Mouse (Mus musculus) intestine, postnatal 0 days (tissue): ENCODE measurements around the gene Gm20605. TPM values are rescaled to one million over a fixed set of nuclear protein-coding genes. Genes with fewer than 3 reads are reported as not detected.

Experiments used
- ATAC-seq: fragments of 200-750 bp; cut with Nextera tagmentation; 2 replicates; pipeline ENCODE4 v1.8.0; 2017; ENCODE audit warnings: mild to moderate bottlenecking, moderate TSS enrichment, moderate library complexity
- H3K27ac ChIP-seq: fragments of 300-500 bp; sonication (generic); 2 replicates; pipeline ENCODE4 v1.5.1; 2014; ENCODE audit warnings: mild to moderate bottlenecking, low read depth, low read length, moderate library complexity
- H3K27me3 ChIP-seq: fragments of 300-500 bp; sonication (generic); replicated peaks from 2 replicates; pipeline ENCODE4 v1.6.1; 2014; ENCODE audit warnings: low read length, mixed read lengths; ENCODE audit not compliant: control insufficient read depth, insufficient read depth
- H3K36me3 ChIP-seq: fragments of 300-500 bp; sonication (generic); 2 replicates; pipeline ENCODE4 v1.6.1; 2014; ENCODE audit warnings: mild to moderate bottlenecking, moderate library complexity; ENCODE audit not compliant: control insufficient read depth, insufficient read depth
- H3K4me1 ChIP-seq: fragments of 300-500 bp; sonication (generic); replicated peaks from 2 replicates; pipeline ENCODE4 v1.6.1; 2014; ENCODE audit warnings: antibody characterized with exemption, low read length, mixed read lengths; ENCODE audit not compliant: control insufficient read depth, insufficient read depth
- H3K4me2 ChIP-seq: fragments of 300-500 bp; sonication (generic); replicated peaks from 2 replicates; pipeline ENCODE4 v1.6.1; 2014; ENCODE audit warnings: low read depth, mild to moderate bottlenecking, moderate library complexity
- H3K4me3 ChIP-seq: fragments of 300-500 bp; sonication (generic); 2 replicates; pipeline ENCODE4 v1.5.1; 2014; ENCODE audit warnings: low read depth, low read length
- H3K9ac ChIP-seq: fragments of 300-500 bp; sonication (generic); 2 replicates; pipeline ENCODE4 v1.6.1; 2014; ENCODE audit warnings: mild to moderate bottlenecking, low read depth, low read length
- H3K9me3 ChIP-seq: fragments of 300-500 bp; sonication (generic); 2 replicates; pipeline ENCODE4 v1.6.1; 2016; ENCODE audit warnings: mixed run types; ENCODE audit not compliant: control insufficient read depth
- CTCF ChIP-seq: sonication (generic); IDR thresholded peaks from 2 replicates; pipeline ENCODE4 v1.5.1; 2016; ENCODE audit warnings: low read depth, mild to moderate bottlenecking, control low read depth, antibody characterized with exemption, moderate library complexity
- WGBS: fragments of 180-500 bp; shearing (Covaris S2); extraction: QIAGEN DNeasy Blood & Tissue Kit; methylation state at CpG from one replicate; pipeline ENCODE4 v1.1.7; 2014; 5-methylcytosine and 5-hydroxymethylcytosine counted together
- polyA plus RNA-seq: library from polyadenylated mRNA; unstranded; fragments of >200 nt; fragmentation: Nextera tagmentation; extraction: Ambion mirVana; gene quantifications from 2 replicates; pipeline ENCODE4 v1.2.1, GENCODE M21; 2015

The Gm20605 gene
- polyA plus RNA-seq, 1 experiment from 2014 or later: 1.3 TPM

- no peak overlapping the region for H3K4me3 ChIP-seq
- WGBS: 89% methylated on average over 1 of the region's 1 CpGs
- no peak for ATAC-seq
- H3K9me3 ChIP-seq: no peaks in the 10 kb centered on the region
- no peak overlapping the region for H3K27ac ChIP-seq
- peak; percentile 69 for TF ChIP-seq CTCF
- H3K27me3 ChIP-seq: no peaks in the 10 kb centered on the region
- peaks cover 16% of the 10 kb centered on the region for H3K36me3 ChIP-seq
- H3K4me1 ChIP-seq: peaks cover 10% of the 10 kb centered on the region
- no peak overlapping the region for H3K9ac ChIP-seq
- no peak overlapping the region for H3K4me2 ChIP-seq
Observed at GRCm38 (mm10) chr5:137670240-137670639, 41.3 kb downstream of the Gm20605 start.

- no peak overlapping the region for H3K4me3 ChIP-seq
- peak overlapping the region; percentile 31; the same call in 1 of the 2 replicates for H3K9ac ChIP-seq
- H3K4me1 ChIP-seq: peaks cover 10% of the 10 kb centered on the region
- H3K4me2 ChIP-seq: peak overlapping the region; percentile 50
- peak overlapping the region; percentile 92 for H3K27ac ChIP-seq
- H3K36me3 ChIP-seq: peaks cover 10% of the 10 kb centered on the region
- WGBS: under 1% methylated on average over 9 of the region's 9 CpGs
- TF ChIP-seq CTCF: no peak; the same call in 1 of the 2 replicates
- no peaks in the 10 kb centered on the region for H3K9me3 ChIP-seq
- ATAC-seq: peak; percentile 83
- no peaks in the 10 kb centered on the region for H3K27me3 ChIP-seq
Observed at GRCm38 (mm10) chr5:137671443-137672240, 42.7 kb downstream of the Gm20605 start.

- Histone ChIP-seq H3K4me3 (no peak overlapping the region), H3K9ac (no peak overlapping the region), H3K4me1 (peaks cover 10% of the 10 kb centered on the region), H3K4me2 (peak overlapping the region; percentile 50; the same call in 1 of the 2 replicates), H3K27ac (peak overlapping the region; percentile 92), H3K27me3 (no peaks in the 10 kb centered on the region), H3K36me3 (peaks cover 4% of the 10 kb centered on the region; the same call in 1 of the 2 replicates), H3K9me3 (no peaks in the 10 kb centered on the region)
- 73% methylated on average over 5 of the region's 5 CpGs for WGBS
- no peak for TF ChIP-seq CTCF
- ATAC-seq: 0 out of 2 replicates have a peak, but pooled peaks have one; percentile 1
Observed at GRCm38 (mm10) chr5:137672361-137672760, 43.4 kb downstream of the Gm20605 start.

- Histone ChIP-seq H3K9ac (no peak overlapping the region), H3K27ac (peak overlapping the region; percentile 92; the same call in 1 of the 2 replicates)
Observed at GRCm38 (mm10) chr5:137673015-137673414, 44.0 kb downstream of the Gm20605 start.

GRCm38 (mm10) chr5:137674786-137675185, 45.8 kb downstream of the Gm20605 start:
- no peaks in the 10 kb centered on the region for H3K9me3 ChIP-seq
- no peak for TF ChIP-seq CTCF
- peak overlapping the region; percentile 57; the same call in 1 of the 2 replicates for H3K27ac ChIP-seq
- H3K4me2 ChIP-seq: no peak overlapping the region
- ATAC-seq: no peak
- H3K4me1 ChIP-seq: peaks cover 10% of the 10 kb centered on the region
- 58% methylated on average over 8 of the region's 8 CpGs for WGBS
- H3K27me3 ChIP-seq: no peaks in the 10 kb centered on the region
- no peaks in the 10 kb centered on the region for H3K36me3 ChIP-seq
- H3K4me3 ChIP-seq: no peak overlapping the region
- no peak overlapping the region for H3K9ac ChIP-seq

More at GRCm38 (mm10) chr5:137673015-137673414, 44.0 kb downstream of the Gm20605 start:
- no peaks in the 10 kb centered on the region for H3K27me3 ChIP-seq
- no peak overlapping the region for H3K4me3 ChIP-seq
- WGBS: 54% methylated on average over 6 of the region's 6 CpGs
- H3K4me2 ChIP-seq: no peak overlapping the region
- no peaks in the 10 kb centered on the region for H3K9me3 ChIP-seq
- no peak for TF ChIP-seq CTCF
- no peaks in the 10 kb centered on the region for H3K36me3 ChIP-seq
- peaks cover 10% of the 10 kb centered on the region for H3K4me1 ChIP-seq
- no peak for ATAC-seq

GRCm38 (mm10) chr5:137677859-137678258, 48.9 kb downstream of the Gm20605 start:
- Histone ChIP-seq H3K9ac (no peak overlapping the region), H3K9me3 (no peaks in the 10 kb centered on the region), H3K4me2 (no peak overlapping the region), H3K4me1 (0 out of 2 replicates have a peak, but pooled peaks cover 5% of the 10 kb centered on the region), H3K4me3 (no peak overlapping the region), H3K36me3 (no peaks in the 10 kb centered on the region), H3K27ac (no peak overlapping the region), H3K27me3 (no peaks in the 10 kb centered on the region)
- ATAC-seq: no peak
- TF ChIP-seq CTCF: no peak
- WGBS: 91% methylated on average over 8 of the region's 8 CpGs
